Mouse (Mus musculus) erythroblast, embryonic 14.5 days (primary cell): Measurements from ENCODE around the gene Rpl18.

ENCODE experiments used
- GATA1 ChIP-seq: IDR thresholded peaks from 2 replicates; pipeline ENCODE4 v1.6.1; 2012; ENCODE audit warnings: low read length, inconsistent platforms, mixed read lengths
- TAL1 ChIP-seq: IDR thresholded peaks from 3 replicates; pipeline ENCODE4 v1.6.1; 2012; ENCODE audit warnings: low read length, inconsistent platforms, mixed read lengths

DNA sequence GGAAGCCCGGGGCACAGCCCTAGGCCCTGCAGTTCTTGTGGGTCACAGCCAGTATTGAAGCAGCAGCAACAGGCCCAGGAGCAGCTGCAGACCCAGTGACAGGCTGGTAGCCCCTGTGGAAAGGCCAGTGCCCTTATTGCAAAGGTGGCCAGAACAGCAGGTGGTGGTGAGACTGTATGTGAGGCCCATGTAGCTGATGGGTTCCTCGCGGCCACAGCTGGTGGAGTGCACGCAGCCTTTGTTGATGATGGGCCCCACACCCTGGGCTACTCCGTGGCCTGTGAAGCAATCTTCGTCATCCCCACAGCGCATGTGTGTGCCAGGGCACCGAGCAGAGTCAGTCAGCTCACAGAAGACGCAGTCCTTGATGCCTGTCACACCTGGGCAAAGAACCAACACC, 9.9 kb downstream of the Rpl18 start:
- TF ChIP-seq TAL1: no peak
- TF ChIP-seq GATA1: no peak
